Mouse (Mus musculus) stomach, embryonic 14.5 days (tissue): ENCODE measurements around the gene Zfp202. TPM values are rescaled to one million over a fixed set of nuclear protein-coding genes. Genes with fewer than 3 reads are reported as not detected.

ENCODE experiments used
- ATAC-seq: fragments of 200-750 bp; cut with Nextera tagmentation; 2 replicates; pipeline ENCODE4 v1.8.0; 2017; ENCODE audit warnings: low read depth, moderate TSS enrichment; ENCODE audit not compliant: insufficient number of reproducible peaks, insufficient read depth, low FRiP score
- H3K27ac ChIP-seq: fragments of 300-500 bp; sonication (generic); 2 replicates; pipeline ENCODE4 v1.5.1; 2014; ENCODE audit warnings: mild to moderate bottlenecking, low read length, moderate library complexity, mixed read lengths
- H3K27me3 ChIP-seq: fragments of 300-500 bp; sonication (generic); 2 replicates; pipeline ENCODE4 v1.6.1; 2014; ENCODE audit warnings: low read length, control low read depth, mixed read lengths; ENCODE audit not compliant: control insufficient read depth, insufficient read depth
- H3K36me3 ChIP-seq: fragments of 300-500 bp; sonication (generic); 2 replicates; pipeline ENCODE4 v1.6.1; 2014; ENCODE audit warnings: mild to moderate bottlenecking, control low read depth, low read length, moderate library complexity, mixed read lengths; ENCODE audit not compliant: control insufficient read depth, insufficient read depth
- H3K4me1 ChIP-seq: fragments of 300-500 bp; sonication (generic); 2 replicates; pipeline ENCODE4 v1.6.1; 2014; ENCODE audit warnings: low read length, control low read depth, mixed read lengths; ENCODE audit not compliant: control insufficient read depth, insufficient read depth
- H3K4me2 ChIP-seq: fragments of 300-500 bp; sonication (generic); replicated peaks from 2 replicates; pipeline ENCODE4 v1.6.1; 2014; ENCODE audit warnings: low read depth, low read length, control low read depth
- H3K4me3 ChIP-seq: fragments of 300-500 bp; sonication (generic); 2 replicates; pipeline ENCODE4 v1.5.1; 2014; ENCODE audit warnings: low read depth, low read length, control low read depth
- H3K9ac ChIP-seq: fragments of 300-500 bp; sonication (generic); replicated peaks from 2 replicates; pipeline ENCODE4 v1.6.1; 2014; ENCODE audit warnings: low read depth, mild to moderate bottlenecking, control low read depth, low read length, moderate library complexity, mixed read lengths
- H3K9me3 ChIP-seq: fragments of 300-500 bp; sonication (generic); 2 replicates; pipeline ENCODE4 v1.6.1; 2016; ENCODE audit warnings: low read depth, low read length, control low read depth; ENCODE audit not compliant: control insufficient read depth
- WGBS: fragments of 180-500 bp; shearing (Covaris S2); extraction: QIAGEN DNeasy Blood & Tissue Kit; methylation state at CpG from one replicate; pipeline ENCODE4 v1.1.7; 2014; 5-methylcytosine and 5-hydroxymethylcytosine counted together
- polyA plus RNA-seq: library from polyadenylated mRNA; unstranded; fragments of >200 nt; fragmentation: Nextera tagmentation; extraction: Ambion mirVana; gene quantifications from 2 replicates; pipeline ENCODE4 v1.2.1, GENCODE M21; 2014

Gene Zfp202
- polyA plus RNA-seq, 1 experiment from 2014 or later: 6.6 TPM

GRCm38 (mm10) chr9:40206546-40206950 lies 14.4 kb downstream of the Zfp202 start:
- no peaks in the 10 kb centered on the region for H3K27me3 ChIP-seq
- H3K9ac ChIP-seq: no peak overlapping the region
- no peak for ATAC-seq
- no peak overlapping the region for H3K27ac ChIP-seq
- H3K9me3 ChIP-seq: no peaks in the 10 kb centered on the region
- H3K4me3 ChIP-seq: no peak overlapping the region
- H3K4me1 ChIP-seq: no peaks in the 10 kb centered on the region
- peaks cover 17% of the 10 kb centered on the region for H3K36me3 ChIP-seq
- 81% methylated on average over 5 of the region's 5 CpGs for WGBS
- no peak overlapping the region for H3K4me2 ChIP-seq

DNA sequence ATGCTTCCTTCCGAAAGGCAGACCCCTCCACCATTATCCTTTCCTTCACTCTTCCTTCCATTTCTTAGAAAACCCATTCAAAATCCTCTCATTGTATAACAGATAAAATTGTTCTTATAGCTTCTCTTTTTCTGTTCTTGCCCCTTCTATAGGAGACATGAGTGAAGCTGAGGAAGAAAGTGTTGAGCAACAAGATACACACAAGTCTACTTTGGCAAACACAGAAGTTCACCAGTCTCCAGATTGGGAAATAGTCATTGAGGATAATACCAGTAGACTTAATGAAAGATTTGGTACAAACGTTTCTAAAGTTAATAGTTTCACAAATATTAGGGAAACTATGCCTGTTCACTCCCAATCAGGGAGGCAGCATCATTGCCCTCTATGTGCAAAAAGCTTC lies 18.6 kb downstream of the Zfp202 start:
- Histone ChIP-seq H3K4me2 (no peak overlapping the region), H3K36me3 (peaks cover 31% of the 10 kb centered on the region), H3K27ac (no peak overlapping the region), H3K9me3 (no peaks in the 10 kb centered on the region), H3K4me1 (no peaks in the 10 kb centered on the region), H3K4me3 (no peak overlapping the region), H3K9ac (no peak overlapping the region), H3K27me3 (no peaks in the 10 kb centered on the region)
- ATAC-seq: no peak
- 87% methylated on average over 2 of the region's 2 CpGs for WGBS

DNA sequence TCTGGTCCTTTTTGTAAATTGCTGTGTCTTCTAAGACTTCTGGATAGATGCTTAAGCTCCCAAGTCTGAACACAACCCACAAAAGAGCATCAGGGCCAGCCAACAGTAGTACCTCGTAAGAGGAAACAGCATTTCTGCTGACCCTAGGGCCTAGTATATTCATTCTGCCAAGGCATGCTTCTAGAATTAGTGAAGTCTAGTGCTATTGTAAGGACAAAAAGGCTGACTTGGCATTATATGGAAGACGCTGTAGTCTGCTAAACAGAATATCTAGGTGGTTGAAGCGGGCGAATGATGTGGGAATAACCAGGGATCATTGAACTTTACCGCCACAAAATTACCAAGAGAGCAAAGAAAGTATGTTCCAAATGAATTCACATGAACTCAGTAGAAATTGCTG lies 21.9 kb downstream of the Zfp202 start:
- Histone ChIP-seq H3K9ac (no peak overlapping the region), H3K36me3 (peaks cover 26% of the 10 kb centered on the region), H3K27me3 (no peaks in the 10 kb centered on the region), H3K4me2 (no peak overlapping the region), H3K27ac (no peak overlapping the region), H3K9me3 (no peaks in the 10 kb centered on the region), H3K4me1 (no peaks in the 10 kb centered on the region), H3K4me3 (no peak overlapping the region)
- no peak for ATAC-seq
- WGBS: 95% methylated on average over 5 of the region's 5 CpGs

DNA sequence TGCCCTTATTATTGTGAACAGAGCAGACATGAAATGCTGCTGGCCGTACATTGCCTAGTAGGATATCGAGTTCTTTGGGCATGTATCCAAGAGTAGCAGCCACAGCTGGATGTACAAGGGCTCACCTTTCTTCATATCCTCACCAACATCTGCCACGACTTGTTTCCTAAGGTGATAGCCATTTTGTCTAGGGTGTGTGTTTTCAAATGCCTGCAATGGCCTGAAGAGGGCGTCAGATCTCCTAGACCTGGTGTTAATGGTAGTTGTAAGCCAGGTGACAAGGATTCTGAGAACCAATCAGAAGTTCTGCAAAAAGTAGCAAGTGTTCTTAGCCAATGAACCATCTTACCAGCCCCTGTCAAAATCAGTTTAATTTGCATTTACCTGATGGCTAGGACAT lies 24.5 kb downstream of the Zfp202 start:
- no peak overlapping the region for H3K4me2 ChIP-seq
- no peak for ATAC-seq
- peaks cover 14% of the 10 kb centered on the region; the same call in 1 of the 2 replicates for H3K36me3 ChIP-seq
- no peak overlapping the region for H3K4me3 ChIP-seq
- no peaks in the 10 kb centered on the region for H3K4me1 ChIP-seq
- no peaks in the 10 kb centered on the region for H3K27me3 ChIP-seq
- no peaks in the 10 kb centered on the region for H3K9me3 ChIP-seq
- WGBS: 74% methylated on average over 4 of the region's 4 CpGs
- H3K27ac ChIP-seq: no peak overlapping the region
- H3K9ac ChIP-seq: no peak overlapping the region

- no peaks in the 10 kb centered on the region for H3K9me3 ChIP-seq
- no peak overlapping the region for H3K27ac ChIP-seq
- H3K4me2 ChIP-seq: no peak overlapping the region
- H3K9ac ChIP-seq: no peak overlapping the region
- no peaks in the 10 kb centered on the region for H3K27me3 ChIP-seq
- H3K4me3 ChIP-seq: no peak overlapping the region
- H3K4me1 ChIP-seq: no peaks in the 10 kb centered on the region
- 69% methylated on average over 4 of the region's 4 CpGs for WGBS
- no peaks in the 10 kb centered on the region for H3K36me3 ChIP-seq
- no peak for ATAC-seq
Measured at GRCm38 (mm10) chr9:40224289-40224688, 32.2 kb downstream of the Zfp202 start.

DNA sequence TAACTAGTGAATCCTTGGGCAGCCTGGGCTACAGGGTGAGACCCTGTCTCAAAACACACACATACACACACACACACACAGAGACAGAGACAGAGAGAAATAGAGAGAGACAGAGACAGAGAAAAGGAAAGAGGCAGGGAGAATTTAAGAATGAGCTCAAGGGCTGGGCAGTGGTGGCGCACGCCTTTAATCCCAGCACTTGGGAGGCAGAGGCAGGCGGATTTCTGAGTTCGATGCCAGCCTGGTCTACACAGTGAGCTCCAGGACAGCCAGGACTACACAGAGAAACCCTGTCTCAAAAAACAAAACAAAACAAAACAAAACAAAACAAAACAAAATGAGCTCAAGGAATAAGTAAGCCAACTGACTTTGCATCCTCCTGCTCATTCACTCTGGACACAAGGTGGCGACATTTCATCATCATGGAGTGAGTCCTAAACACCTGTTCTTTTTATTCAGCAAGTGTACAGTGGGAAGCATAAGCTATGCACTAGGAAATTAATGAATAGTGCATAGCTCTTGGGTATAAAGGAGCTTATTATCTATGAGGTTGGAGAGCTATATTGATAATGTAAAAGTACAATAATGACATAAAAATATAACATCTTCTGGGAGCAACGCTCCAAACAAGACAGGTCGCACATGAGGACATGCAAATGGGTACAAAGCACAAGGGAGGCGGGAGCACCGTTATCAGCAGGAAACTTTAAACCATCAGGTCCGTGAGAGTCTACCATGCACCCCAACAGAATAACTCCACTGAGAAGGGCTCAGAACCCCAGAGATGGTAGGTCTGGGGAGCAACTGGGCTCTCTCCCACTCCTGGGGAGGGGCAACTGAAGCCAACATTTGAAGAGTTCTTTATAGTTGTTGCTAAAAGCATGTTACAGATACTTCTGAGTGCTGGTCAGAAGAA lies 36.0 kb downstream of the Zfp202 start:
- H3K4me1 ChIP-seq: no peaks in the 10 kb centered on the region
- no peaks in the 10 kb centered on the region for H3K27me3 ChIP-seq
- ATAC-seq: peak; percentile 71; the same call in 1 of the 2 replicates
- no peaks in the 10 kb centered on the region for H3K9me3 ChIP-seq
- H3K27ac ChIP-seq: no peak overlapping the region
- no peaks in the 10 kb centered on the region for H3K36me3 ChIP-seq
- no peak overlapping the region for H3K4me3 ChIP-seq
- WGBS: 69% methylated on average over 10 of the region's 10 CpGs
- no peak overlapping the region for H3K9ac ChIP-seq
- no peak overlapping the region for H3K4me2 ChIP-seq

- H3K9me3 ChIP-seq: no peaks in the 10 kb centered on the region
- no peaks in the 10 kb centered on the region for H3K4me1 ChIP-seq
- no peaks in the 10 kb centered on the region for H3K36me3 ChIP-seq
- no peak overlapping the region for H3K4me2 ChIP-seq
- no peak overlapping the region for H3K27ac ChIP-seq
- 66% methylated on average over 6 of the region's 6 CpGs for WGBS
- no peak overlapping the region for H3K4me3 ChIP-seq
- no peak overlapping the region for H3K9ac ChIP-seq
- ATAC-seq: no peak
- no peaks in the 10 kb centered on the region for H3K27me3 ChIP-seq
Measured at GRCm38 (mm10) chr9:40228804-40229331, 36.8 kb downstream of the Zfp202 start.

DNA sequence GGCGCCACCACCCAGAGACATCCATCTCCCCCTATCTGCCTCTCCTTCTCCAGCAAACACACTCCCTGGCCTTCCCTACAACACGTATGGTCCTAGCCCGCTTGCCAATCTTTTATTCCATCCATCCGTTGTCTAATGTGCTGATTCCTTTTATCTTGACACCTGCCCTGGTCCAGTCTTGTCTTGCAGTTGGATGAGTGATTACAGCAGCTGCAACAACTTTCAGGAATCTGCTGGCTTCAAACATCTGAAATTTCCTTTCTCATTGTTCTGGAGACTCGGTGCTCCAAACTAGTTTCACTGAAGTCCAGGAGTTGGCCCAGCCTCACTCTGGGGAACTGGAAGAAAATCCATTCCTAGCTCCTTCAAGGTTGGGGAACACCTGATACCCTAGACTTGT lies 37.4 kb downstream of the Zfp202 start:
- no peaks in the 10 kb centered on the region for H3K27me3 ChIP-seq
- no peak for ATAC-seq
- no peaks in the 10 kb centered on the region for H3K4me1 ChIP-seq
- no peak overlapping the region for H3K27ac ChIP-seq
- H3K9ac ChIP-seq: no peak overlapping the region
- WGBS: 54% methylated on average over 5 of the region's 5 CpGs
- H3K36me3 ChIP-seq: no peaks in the 10 kb centered on the region
- H3K9me3 ChIP-seq: no peaks in the 10 kb centered on the region
- no peak overlapping the region for H3K4me2 ChIP-seq
- no peak overlapping the region for H3K4me3 ChIP-seq
